Comparison of ENCODE assay signal across 7 mouse cellular contexts in the genomic region with DNA sequence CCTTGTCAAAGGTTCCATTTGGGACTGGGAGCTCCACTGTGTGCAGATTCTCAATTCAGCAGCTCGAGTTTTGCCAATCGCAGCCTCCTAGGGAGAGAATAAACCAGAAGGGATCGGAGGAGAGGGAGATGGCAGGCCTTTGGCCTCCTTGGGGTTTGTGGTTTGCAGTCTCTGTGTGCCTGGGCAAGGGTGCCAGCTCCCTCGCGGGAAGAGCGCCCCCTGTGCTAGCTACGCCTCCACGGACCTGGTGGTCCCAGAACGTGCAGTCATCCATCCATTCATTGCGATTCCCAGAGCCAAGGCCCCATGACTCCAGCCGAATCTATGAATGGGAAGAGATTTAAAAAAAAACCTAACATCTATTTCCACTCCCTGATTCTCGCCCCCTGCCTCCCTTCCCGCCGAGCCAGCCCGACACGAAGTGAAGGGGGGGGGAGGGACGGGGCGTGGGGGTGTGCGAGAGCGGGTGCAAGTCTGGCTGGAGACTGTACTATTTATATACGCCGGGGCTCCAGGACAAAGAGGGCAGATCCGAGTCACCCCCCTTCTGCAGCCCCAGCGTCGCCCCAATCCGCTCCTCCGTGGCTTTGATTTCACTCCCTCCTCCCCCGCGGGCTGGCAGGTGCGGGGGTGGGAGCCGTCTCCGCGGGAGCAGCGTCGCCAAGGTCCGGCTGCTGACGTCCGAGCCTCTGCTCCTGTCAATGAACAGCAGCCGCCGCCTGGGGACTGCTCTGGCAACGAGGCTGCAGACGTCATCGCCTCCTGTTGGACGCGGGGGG. TPM values are rescaled to one million over a fixed set of nuclear protein-coding genes. Genes with fewer than 3 reads are reported as not detected.
DNase-seq lines count a peak whose midpoint lies in the region; ATAC-seq and TF ChIP-seq lines count a peak whose summit lies in the region.

No protein-coding gene starts in this region.

- under 1% methylated on average over 39 of the region's 45 CpGs for WGBS in embryonic facial prominence, embryonic 11.5 days
- 2% methylated on average over 43 of the region's 45 CpGs for WGBS in kidney, adult 2 months
- WGBS in limb, embryonic 12.5 days = 1% methylated on average over 40 of the region's 45 CpGs
- under 1% methylated on average over 31 of the region's 45 CpGs for whole genome bisulfite sequencing in midbrain, embryonic 16.5 days

- H3K27me3 ChIP-seq in embryonic facial prominence, embryonic 11.5 days (ENCODE audit: control insufficient read depth, insufficient read depth, low read length) = peaks cover 30% of the 10 kb centered on the region
- H3K27me3 ChIP-seq in kidney, adult 2 months (replicated peaks; ENCODE audit: control insufficient read depth, insufficient read depth, low read length) = no peaks in the 10 kb centered on the region
- H3K27me3 ChIP-seq in limb, embryonic 12.5 days = peaks cover 73% of the 10 kb centered on the region
- H3K27me3 ChIP-seq in midbrain, embryonic 16.5 days (ENCODE audit: control insufficient read depth, insufficient read depth, low read depth, low read length) = peaks cover 7% of the 10 kb centered on the region

- DNase-seq in adrenal gland, postnatal 4 days (ENCODE audit: low spot score in 2 of 2) = peak; percentile 54 to 67
- DNase-seq in embryonic facial prominence, embryonic 11.5 days (ENCODE audit: low spot score) = peak; percentile 72
- DNase-seq in heart, adult 18-20 months = peak; percentile 83 to 85
- peak; percentile 78 for DNase-seq in kidney, adult 2 months
- peak; percentile 90 for DNase-seq in telencephalon, adult 2 months (ENCODE audit: low read depth, low spot score)

- H3K27ac ChIP-seq in embryonic facial prominence, embryonic 11.5 days (replicated peaks; ENCODE audit: low read depth, low read length) = no peak overlapping the region
- H3K27ac ChIP-seq in kidney, adult 2 months (ENCODE audit: insufficient read depth, low read depth, low read length) = no peak overlapping the region
- no peak overlapping the region for H3K27ac ChIP-seq in limb, embryonic 12.5 days
- H3K27ac ChIP-seq in midbrain, embryonic 16.5 days (ENCODE audit: low read length) = peak overlapping the region; percentile 78

- TF ChIP-seq CTCF in kidney, adult 2 months (conservative IDR thresholded peaks at IDR 0.05; ENCODE audit: insufficient read depth, insufficient read length, low read depth, low read length) = 0 out of 2 replicates have a peak, but pooled peaks have one; percentile 22

- no peak for TF ChIP-seq POLR2A in kidney, adult 2 months (IDR thresholded peaks at IDR 0.05; ENCODE audit: low read depth, low read length)

- H3K4me1 ChIP-seq in embryonic facial prominence, embryonic 11.5 days (ENCODE audit: control insufficient read depth, insufficient read depth, low read length) = peaks cover 9% of the 10 kb centered on the region
- H3K4me1 ChIP-seq in kidney, adult 2 months (ENCODE audit: control insufficient read depth, insufficient read depth, low read length) = peaks cover 5% of the 10 kb centered on the region; the same call in 1 of the 2 replicates
- peaks cover 29% of the 10 kb centered on the region for H3K4me1 ChIP-seq in limb, embryonic 12.5 days (replicated peaks)
- H3K4me1 ChIP-seq in midbrain, embryonic 16.5 days (ENCODE audit: control insufficient read depth, insufficient read depth, low read length) = peaks cover 27% of the 10 kb centered on the region

- peak overlapping the region; percentile 90 for H3K4me2 ChIP-seq in embryonic facial prominence, embryonic 11.5 days (ENCODE audit: low read depth, low read length)
- peak overlapping the region; percentile 96 for H3K4me2 ChIP-seq in limb, embryonic 12.5 days
- H3K4me2 ChIP-seq in midbrain, embryonic 16.5 days (ENCODE audit: low read length) = peak overlapping the region; percentile 85

- H3K4me3 ChIP-seq in embryonic facial prominence, embryonic 11.5 days (ENCODE audit: low read depth, low read length) = peak overlapping the region; percentile 45
- peak overlapping the region; percentile 43 for H3K4me3 ChIP-seq in kidney, adult 2 months (ENCODE audit: insufficient read depth, low read depth, low read length)
- peak overlapping the region; percentile 48 for H3K4me3 ChIP-seq in limb, embryonic 12.5 days (replicated peaks)
- peak overlapping the region; percentile 52 for H3K4me3 ChIP-seq in midbrain, embryonic 16.5 days (ENCODE audit: low read depth, low read length)

- no peaks in the 10 kb centered on the region for H3K36me3 ChIP-seq in embryonic facial prominence, embryonic 11.5 days (replicated peaks; ENCODE audit: control insufficient read depth, insufficient read depth, low read depth, low read length)
- no peaks in the 10 kb centered on the region for H3K36me3 ChIP-seq in kidney, adult 2 months (ENCODE audit: control insufficient read depth, insufficient read depth, low read length)
- no peaks in the 10 kb centered on the region for H3K36me3 ChIP-seq in limb, embryonic 12.5 days
- no peaks in the 10 kb centered on the region for H3K36me3 ChIP-seq in midbrain, embryonic 16.5 days (ENCODE audit: control insufficient read depth, insufficient read depth, low read length)

- ATAC-seq in embryonic facial prominence, embryonic 11.5 days (replicated peaks; ENCODE audit: insufficient number of reproducible peaks, low FRiP score, low TSS enrichment, low read depth) = peak; percentile 75
- peak; percentile 78; the same call in 1 of the 2 replicates for ATAC-seq in limb, embryonic 12.5 days (ENCODE audit: insufficient number of reproducible peaks, insufficient read depth, low FRiP score, low TSS enrichment, low read depth)
- peak; percentile 93 for ATAC-seq in midbrain, embryonic 16.5 days

- no peaks in the 10 kb centered on the region for H3K9me3 ChIP-seq in embryonic facial prominence, embryonic 11.5 days (replicated peaks; ENCODE audit: control insufficient read depth, low read length)
- H3K9me3 ChIP-seq in limb, embryonic 12.5 days = no peaks in the 10 kb centered on the region
- no peaks in the 10 kb centered on the region for H3K9me3 ChIP-seq in midbrain, embryonic 16.5 days (replicated peaks; ENCODE audit: control insufficient read depth, low read length, poor library complexity, severe bottlenecking)

- peak overlapping the region; percentile 56 for H3K9ac ChIP-seq in embryonic facial prominence, embryonic 11.5 days (replicated peaks; ENCODE audit: low read length)
- H3K9ac ChIP-seq in limb, embryonic 12.5 days (replicated peaks) = peak overlapping the region; percentile 47
- peak overlapping the region; percentile 84 for H3K9ac ChIP-seq in midbrain, embryonic 16.5 days (ENCODE audit: low read depth, low read length)

RNA-seq across cellular contexts. Expression of gene Pde10a, which starts 0.6 kb away (rescaled TPM):
- 10 to 100 TPM; 20.2 to 21.3 TPM for total RNA-seq in adrenal gland, postnatal 4 days (2021)
- 1.9 and 3.0 TPM in 2 replicates for polyA plus RNA-seq in embryonic facial prominence, embryonic 11.5 days (2014; fragmentation: Nextera tagmentation; extraction: Ambion mirVana)
- 1 to 10 TPM; 2.4 to 3.6 TPM for total RNA-seq in heart, adult 18-20 months (2021)
- 1.8 and 2.0 TPM in 2 replicates for polyA plus RNA-seq in kidney, adult 2 months (2012; rRNA removed)
- 2.4 and 4.4 TPM in 2 replicates for polyA plus RNA-seq in limb, embryonic 12.5 days (2016; fragmentation: Nextera tagmentation; extraction: Ambion mirVana)
- 14.3 and 17.7 TPM in 2 replicates for polyA plus RNA-seq in midbrain, embryonic 16.5 days (2015; fragmentation: Nextera tagmentation; extraction: Ambion mirVana)

RNA-seq across cellular contexts. Expression of gene Gm17087, which starts 42.2 kb away (rescaled TPM):
- not detected for total RNA-seq in adrenal gland, postnatal 4 days (2021)
- polyA plus RNA-seq in embryonic facial prominence, embryonic 11.5 days (2014; fragmentation: Nextera tagmentation; extraction: Ambion mirVana) = not detected in 2 replicates
- not detected for total RNA-seq in heart, adult 18-20 months (2021)
- not detected in 2 replicates for polyA plus RNA-seq in kidney, adult 2 months (2012; rRNA removed)
- not detected in 2 replicates for polyA plus RNA-seq in limb, embryonic 12.5 days (2016; fragmentation: Nextera tagmentation; extraction: Ambion mirVana)
- polyA plus RNA-seq in midbrain, embryonic 16.5 days (2015; fragmentation: Nextera tagmentation; extraction: Ambion mirVana) = not detected in 2 replicates
